Mouse (Mus musculus) cortical plate, adult 2 months (tissue): ENCODE data around the gene Hjurp.

Experiments used
- CTCF ChIP-seq: fragments of 200-500 bp; IDR thresholded peaks from 2 replicates; pipeline ENCODE4 v1.5.1; 2011; ENCODE audit warnings: mild to moderate bottlenecking, control low read depth, low read length; ENCODE audit not compliant: insufficient read depth; ENCODE audit errors: extremely low read depth
- POLR2A ChIP-seq: fragments of 200-500 bp; IDR thresholded peaks from 2 replicates; pipeline ENCODE4 v1.6.1; 2011; ENCODE audit warnings: mild to moderate bottlenecking, low read length, control low read depth; ENCODE audit not compliant: insufficient read depth; ENCODE audit errors: extremely low read depth

DNA sequence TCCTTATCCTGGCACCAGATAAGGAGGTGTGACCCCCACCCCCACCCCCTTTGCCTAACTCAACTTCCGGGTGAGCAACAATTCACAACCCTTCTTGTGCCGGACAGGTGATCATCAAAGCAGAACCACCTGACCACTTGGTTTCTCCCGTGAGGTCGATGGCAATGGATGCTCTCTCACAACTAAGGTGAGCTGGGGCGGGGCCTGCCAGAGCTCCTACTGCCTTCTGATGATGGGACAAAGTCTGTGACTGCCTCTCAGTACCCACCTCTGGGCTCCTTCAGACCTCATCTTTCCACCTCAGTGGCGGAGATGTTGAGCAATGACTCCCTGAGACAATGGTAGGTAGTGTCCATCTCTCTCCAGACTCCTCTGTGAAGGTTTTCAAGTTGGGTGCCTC is 31.6 kb downstream of the Hjurp start:
- no peak for TF ChIP-seq POLR2A
- TF ChIP-seq CTCF, result no peak
